Mouse (Mus musculus) liver, adult 2 months (tissue): ENCODE results near the gene Pkd1. TPM values are rescaled to one million over a fixed set of nuclear protein-coding genes. Genes with fewer than 3 reads are reported as not detected.

Experiments used
- DNase-seq: peaks from one replicate; pipeline ENCODE4 v3.0.0-alpha.2; 2011; ENCODE audit warnings: low read depth, low spot score; ENCODE audit errors: extremely low read depth
- H3K27ac ChIP-seq: fragments of 200-500 bp; replicated peaks from 2 replicates; pipeline ENCODE4 v1.5.1; 2012; ENCODE audit warnings: low read depth, mild to moderate bottlenecking, control low read depth, inconsistent platforms, low read length; ENCODE audit not compliant: insufficient read depth
- H3K27me3 ChIP-seq: fragments of 200-500 bp; 2 replicates; pipeline ENCODE4 v1.6.1; 2012; ENCODE audit warnings: mild to moderate bottlenecking, moderate library complexity, low read length, inconsistent platforms; ENCODE audit not compliant: control insufficient read depth, insufficient read depth
- H3K36me3 ChIP-seq: fragments of 200-500 bp; 2 replicates; pipeline ENCODE4 v1.6.1; 2012; ENCODE audit warnings: low read length, inconsistent platforms; ENCODE audit not compliant: control insufficient read depth, insufficient read depth
- H3K4me1 ChIP-seq: fragments of 200-500 bp; 2 replicates; pipeline ENCODE4 v1.6.1; 2011; ENCODE audit warnings: low read length; ENCODE audit not compliant: control insufficient read depth, insufficient read depth
- H3K4me3 ChIP-seq: fragments of 200-500 bp; 2 replicates; pipeline ENCODE4 v1.5.1; 2011; ENCODE audit warnings: low read depth, mild to moderate bottlenecking, control low read depth, low read length, moderate library complexity; ENCODE audit not compliant: insufficient read depth
- H3K79me2 ChIP-seq: fragments of 200-500 bp; 2 replicates; pipeline ENCODE4 v1.6.1; 2012; ENCODE audit warnings: inconsistent platforms, mild to moderate bottlenecking, low read length, moderate library complexity; ENCODE audit not compliant: control insufficient read depth, insufficient read depth
- H3K9ac ChIP-seq: fragments of 200-500 bp; 2 replicates; pipeline ENCODE4 v1.6.1; 2012; ENCODE audit warnings: low read depth, mild to moderate bottlenecking, control low read depth, inconsistent platforms, low read length
- CTCF ChIP-seq: fragments of 200-500 bp; IDR thresholded peaks from 2 replicates; pipeline ENCODE4 v1.5.1; 2011; ENCODE audit warnings: low read depth, low read length, control low read depth
- POLR2A ChIP-seq: fragments of 200-500 bp; IDR thresholded peaks from 2 replicates; pipeline ENCODE4 v1.6.1; 2011; ENCODE audit warnings: low read length, control low read depth; ENCODE audit not compliant: insufficient read depth; ENCODE audit errors: extremely low read depth
- WGBS: fragments of 180-500 bp; shearing (Covaris S2); methylation state at CpG from one replicate; pipeline ENCODE4 v1.1.7; 2018; 5-methylcytosine and 5-hydroxymethylcytosine counted together
- polyA plus RNA-seq: library from polyadenylated mRNA; depleted of rRNA; stranded (reverse); fragments of >200 nt; gene quantifications from 2 replicates; pipeline ENCODE4 v1.2.3, GENCODE M21; 2012
- total RNA-seq: library from RNA; depleted of rRNA; stranded (reverse); fragments of >200 nt; gene quantifications from 2 replicates; pipeline ENCODE4 v1.2.3, GENCODE M21; 2014

Pkd1 gene
- total and polyA plus RNA-seq, 2 experiments, result 9.9 to 17.4 TPM

GRCm38 (mm10) chr17:24636781-24637481 lies 87.3 kb downstream of the Pkd1 start:
- DNase-seq, result no peak
- H3K4me1 ChIP-seq, result peaks cover 9% of the 10 kb centered on the region
- no peaks in the 10 kb centered on the region for H3K27me3 ChIP-seq
- peaks cover 5% of the 10 kb centered on the region; the same call in 1 of the 2 replicates for H3K36me3 ChIP-seq
- no peaks in the 10 kb centered on the region for H3K79me2 ChIP-seq
- H3K27ac ChIP-seq, result no peak overlapping the region
- H3K4me3 ChIP-seq, result no peak overlapping the region
- WGBS, result 74% methylated on average over 5 of the region's 5 CpGs
- H3K9ac ChIP-seq, result no peak overlapping the region
- TF ChIP-seq POLR2A, result no peak
- TF ChIP-seq CTCF, result no peak

DNA sequence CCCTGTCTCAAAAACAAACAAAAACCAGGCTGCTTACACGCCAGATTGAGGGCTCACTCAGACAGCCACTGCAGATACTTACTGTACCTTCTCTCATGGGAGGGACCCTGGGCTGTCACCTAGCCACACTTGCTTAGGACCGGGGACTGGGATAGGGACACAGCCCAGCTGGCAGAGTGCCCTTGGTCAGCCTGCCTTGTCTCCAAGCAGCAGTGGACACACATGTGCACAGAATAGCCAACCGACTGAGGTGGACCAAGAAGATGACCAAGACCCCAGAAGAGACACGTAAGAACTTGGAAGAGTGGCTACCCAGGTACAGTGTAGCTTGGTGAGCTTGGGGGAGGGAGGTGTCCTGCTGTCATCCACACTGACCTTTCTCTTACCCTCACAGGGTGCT lies 88.6 kb downstream of the Pkd1 start:
- Histone ChIP-seq H3K27ac (no peak overlapping the region), H3K79me2 (no peaks in the 10 kb centered on the region), H3K9ac (no peak overlapping the region), H3K36me3 (peaks cover 5% of the 10 kb centered on the region; the same call in 1 of the 2 replicates), H3K27me3 (no peaks in the 10 kb centered on the region), H3K4me1 (peaks cover 5% of the 10 kb centered on the region), H3K4me3 (no peak overlapping the region)
- TF ChIP-seq CTCF (no peak), POLR2A (no peak)
- DNase-seq, result no peak
- whole genome bisulfite sequencing, result 71% methylated on average over 4 of the region's 4 CpGs

- H3K27ac ChIP-seq, result no peak overlapping the region
- H3K4me3 ChIP-seq, result no peak overlapping the region
- no peaks in the 10 kb centered on the region for H3K79me2 ChIP-seq
- WGBS, result 83% methylated on average over 9 of the region's 9 CpGs
- H3K4me1 ChIP-seq, result 0 out of 2 replicates have a peak, but pooled peaks cover 3% of the 10 kb centered on the region
- H3K36me3 ChIP-seq, result peaks cover 5% of the 10 kb centered on the region; the same call in 1 of the 2 replicates
- H3K27me3 ChIP-seq, result no peaks in the 10 kb centered on the region
- no peak for TF ChIP-seq POLR2A
- TF ChIP-seq CTCF, result no peak
- H3K9ac ChIP-seq, result no peak overlapping the region
- DNase-seq, result peak; percentile 44
These were observed 89.2 kb downstream of the Pkd1 start for GRCm38 (mm10) chr17:24638840-24639239.

DNA sequence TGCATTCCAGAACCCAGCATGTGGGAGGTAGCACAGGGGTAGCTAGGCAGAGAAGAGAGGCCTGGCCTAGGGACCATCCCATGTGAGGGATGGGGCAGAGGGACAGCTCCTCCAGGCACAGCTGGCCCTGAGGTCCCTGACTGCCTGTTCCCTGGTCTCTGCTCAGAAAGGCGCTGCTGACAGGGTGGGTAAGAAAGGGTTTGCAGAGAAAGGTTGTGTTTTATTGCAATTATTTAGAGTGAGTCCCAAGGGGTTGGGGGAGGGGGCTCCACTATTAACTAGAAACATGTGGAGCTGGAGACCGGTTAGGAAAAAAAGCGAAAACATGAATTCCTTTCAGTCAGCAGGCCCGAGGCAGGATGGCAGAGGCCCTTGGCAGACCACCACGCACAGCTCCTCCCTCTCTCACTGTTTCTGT lies 89.9 kb downstream of the Pkd1 start:
- H3K36me3 ChIP-seq, result peaks cover 5% of the 10 kb centered on the region; the same call in 1 of the 2 replicates
- no peaks in the 10 kb centered on the region for H3K27me3 ChIP-seq
- no peak overlapping the region for H3K4me3 ChIP-seq
- H3K9ac ChIP-seq, result no peak overlapping the region; the same call in 1 of the 2 replicates
- 91% methylated on average over 5 of the region's 5 CpGs for WGBS
- no peak for DNase-seq
- H3K4me1 ChIP-seq, result 0 out of 2 replicates have a peak, but pooled peaks cover 3% of the 10 kb centered on the region
- TF ChIP-seq CTCF (no peak), POLR2A (no peak)
- no peaks in the 10 kb centered on the region for H3K79me2 ChIP-seq
- peak overlapping the region; percentile 34; the same call in 1 of the 2 replicates for H3K27ac ChIP-seq

- WGBS, result 91% methylated on average over 7 of the region's 7 CpGs
- TF ChIP-seq POLR2A (no peak), CTCF (no peak)
- DNase-seq, result no peak
These were observed 90.5 kb downstream of the Pkd1 start for GRCm38 (mm10) chr17:24640119-24640518.

GRCm38 (mm10) chr17:24640581-24640980 lies 90.9 kb downstream of the Pkd1 start:
- Histone ChIP-seq H3K4me3 (no peak overlapping the region), H3K27ac (no peak overlapping the region), H3K4me1 (0 out of 2 replicates have a peak, but pooled peaks cover 3% of the 10 kb centered on the region), H3K27me3 (no peaks in the 10 kb centered on the region), H3K36me3 (peaks cover 5% of the 10 kb centered on the region; the same call in 1 of the 2 replicates), H3K9ac (no peak overlapping the region), H3K79me2 (no peaks in the 10 kb centered on the region)
- 94% methylated on average over 15 of the region's 15 CpGs for WGBS
- no peak for TF ChIP-seq CTCF
- TF ChIP-seq POLR2A, result no peak
- no peak for DNase-seq

More at GRCm38 (mm10) chr17:24640119-24640518, 90.5 kb downstream of the Pkd1 start:
- Histone ChIP-seq H3K27me3 (no peaks in the 10 kb centered on the region), H3K9ac (no peak overlapping the region), H3K4me1 (0 out of 2 replicates have a peak, but pooled peaks cover 3% of the 10 kb centered on the region), H3K27ac (no peak overlapping the region), H3K79me2 (no peaks in the 10 kb centered on the region), H3K4me3 (no peak overlapping the region), H3K36me3 (peaks cover 5% of the 10 kb centered on the region; the same call in 1 of the 2 replicates)
